Mouse (Mus musculus) lung, embryonic 16.5 days (tissue): ENCODE measurements around the gene Kdelc2. TPM values are rescaled to one million over a fixed set of nuclear protein-coding genes. Genes with fewer than 3 reads are reported as not detected.

Source experiments
- ATAC-seq: fragments of 200-750 bp; cut with Nextera tagmentation; 2 replicates; pipeline ENCODE4 v1.8.0; 2017; ENCODE audit warnings: low read depth, mild to moderate bottlenecking, moderate library complexity
- H3K27ac ChIP-seq: fragments of 300-500 bp; sonication (generic); 2 replicates; pipeline ENCODE4 v1.5.1; 2014; ENCODE audit warnings: mild to moderate bottlenecking, control low read depth, low read length
- H3K27me3 ChIP-seq: fragments of 300-500 bp; sonication (generic); 2 replicates; pipeline ENCODE4 v1.6.1; 2014; ENCODE audit warnings: low read depth, low read length, mixed read lengths; ENCODE audit not compliant: control insufficient read depth, insufficient read depth
- H3K36me3 ChIP-seq: fragments of 300-500 bp; sonication (generic); 2 replicates; pipeline ENCODE4 v1.6.1; 2014; ENCODE audit warnings: low read length; ENCODE audit not compliant: control insufficient read depth, insufficient read depth
- H3K4me1 ChIP-seq: fragments of 300-500 bp; sonication (generic); replicated peaks from 2 replicates; pipeline ENCODE4 v1.6.1; 2014; ENCODE audit warnings: low read length, mixed read lengths; ENCODE audit not compliant: control insufficient read depth, insufficient read depth
- H3K4me2 ChIP-seq: fragments of 300-500 bp; sonication (generic); 2 replicates; pipeline ENCODE4 v1.6.1; 2014; ENCODE audit warnings: low read depth, low read length, control low read depth
- H3K4me3 ChIP-seq: fragments of 300-500 bp; sonication (generic); 2 replicates; pipeline ENCODE4 v1.5.1; 2014; ENCODE audit warnings: mild to moderate bottlenecking, low read length, control low read depth
- H3K9ac ChIP-seq: fragments of 300-500 bp; sonication (generic); 2 replicates; pipeline ENCODE4 v1.6.1; 2014; ENCODE audit warnings: low read length, control low read depth
- H3K9me3 ChIP-seq: fragments of 300-500 bp; sonication (generic); 2 replicates; pipeline ENCODE4 v1.6.1; 2016; ENCODE audit warnings: low read length; ENCODE audit not compliant: control insufficient read depth
- WGBS: fragments of 180-500 bp; shearing (Covaris S2); extraction: QIAGEN DNeasy Blood & Tissue Kit; methylation state at CpG from one replicate; pipeline ENCODE4 v1.1.7; 2014; 5-methylcytosine and 5-hydroxymethylcytosine counted together
- microRNA-seq: library from miRNA; unstranded; fragments of <30 nt; microRNA quantifications from one replicate; pipeline ENCODE4, GENCODE M21; 2016
- polyA plus RNA-seq: library from polyadenylated mRNA; unstranded; fragments of >200 nt; fragmentation: Nextera tagmentation; extraction: Ambion mirVana; gene quantifications from 2 replicates; pipeline ENCODE4 v1.2.1, GENCODE M21; 2015

The Kdelc2 gene
- polyA plus RNA-seq, 1 experiment from 2014 or later: 51.6 TPM

GRCm38 (mm10) chr9:53408953-53409361 lies 25.1 kb downstream of the Kdelc2 start:
- peak overlapping the region; percentile 87 for H3K27ac ChIP-seq
- H3K4me2 ChIP-seq: no peak overlapping the region
- ATAC-seq: peak; percentile 82
- H3K4me1 ChIP-seq: peaks cover 4% of the 10 kb centered on the region
- H3K27me3 ChIP-seq: no peaks in the 10 kb centered on the region
- H3K4me3 ChIP-seq: no peak overlapping the region
- H3K9me3 ChIP-seq: no peaks in the 10 kb centered on the region
- WGBS: 45% methylated on average over 2 of the region's 2 CpGs
- no peak overlapping the region for H3K9ac ChIP-seq
- H3K36me3 ChIP-seq: no peaks in the 10 kb centered on the region

- Histone ChIP-seq H3K9me3 (no peaks in the 10 kb centered on the region), H3K4me2 (no peak overlapping the region), H3K9ac (no peak overlapping the region), H3K36me3 (no peaks in the 10 kb centered on the region), H3K27me3 (no peaks in the 10 kb centered on the region), H3K4me1 (peaks cover 4% of the 10 kb centered on the region), H3K27ac (peak overlapping the region; percentile 87), H3K4me3 (no peak overlapping the region)
- WGBS: 74% methylated on average over 3 of the region's 3 CpGs
- no peak for ATAC-seq
Measured at GRCm38 (mm10) chr9:53409427-53409826, 25.6 kb downstream of the Kdelc2 start.

- ATAC-seq: peak; percentile 47
- WGBS: 34% methylated on average over 9 of the region's 9 CpGs
Measured at GRCm38 (mm10) chr9:53422133-53422896, 38.5 kb downstream of the Kdelc2 start.

GRCm38 (mm10) chr9:53426726-53427125 lies 42.9 kb downstream of the Kdelc2 start:
- Histone ChIP-seq H3K27ac (no peak overlapping the region), H3K9me3 (no peaks in the 10 kb centered on the region), H3K27me3 (no peaks in the 10 kb centered on the region), H3K4me3 (no peak overlapping the region), H3K9ac (no peak overlapping the region), H3K4me1 (peaks cover 3% of the 10 kb centered on the region; the same call in 1 of the 2 replicates), H3K36me3 (no peaks in the 10 kb centered on the region), H3K4me2 (no peak overlapping the region)
- WGBS: 83% methylated on average over 3 of the region's 3 CpGs
- no peak for ATAC-seq

More at GRCm38 (mm10) chr9:53422133-53422896, 38.5 kb downstream of the Kdelc2 start:
- no peaks in the 10 kb centered on the region for H3K9me3 ChIP-seq
- H3K27ac ChIP-seq: no peak overlapping the region
- no peaks in the 10 kb centered on the region for H3K27me3 ChIP-seq
- H3K36me3 ChIP-seq: no peaks in the 10 kb centered on the region
- no peak overlapping the region for H3K9ac ChIP-seq
- H3K4me3 ChIP-seq: no peak overlapping the region
- H3K4me1 ChIP-seq: peaks cover 3% of the 10 kb centered on the region; the same call in 1 of the 2 replicates
- H3K4me2 ChIP-seq: no peak overlapping the region

- Histone ChIP-seq H3K9ac (no peak overlapping the region), H3K27ac (no peak overlapping the region), H3K4me3 (no peak overlapping the region), H3K4me2 (no peak overlapping the region), H3K4me1 (no peaks in the 10 kb centered on the region), H3K9me3 (no peaks in the 10 kb centered on the region), H3K27me3 (no peaks in the 10 kb centered on the region), H3K36me3 (no peaks in the 10 kb centered on the region)
- peak; percentile 86 for ATAC-seq
- WGBS: 40% methylated on average over 3 of the region's 3 CpGs
Measured at GRCm38 (mm10) chr9:53427638-53428037, 43.8 kb downstream of the Kdelc2 start.

- 0 out of 2 replicates have a peak, but pooled peaks cover under 1% of the 10 kb centered on the region for H3K36me3 ChIP-seq
- no peaks in the 10 kb centered on the region for H3K9me3 ChIP-seq
- no peaks in the 10 kb centered on the region for H3K4me1 ChIP-seq
- no peak overlapping the region for H3K9ac ChIP-seq
- no peak overlapping the region for H3K27ac ChIP-seq
- H3K27me3 ChIP-seq: no peaks in the 10 kb centered on the region
- ATAC-seq: no peak
- WGBS: 86% methylated on average over 14 of the region's 14 CpGs
- H3K4me2 ChIP-seq: no peak overlapping the region
- H3K4me3 ChIP-seq: no peak overlapping the region
Measured at GRCm38 (mm10) chr9:53435830-53436570, 52.2 kb downstream of the Kdelc2 start.

GRCm38 (mm10) chr9:53450609-53451008 lies 66.8 kb downstream of the Kdelc2 start:
- Histone ChIP-seq H3K9ac (no peak overlapping the region), H3K27ac (no peak overlapping the region), H3K4me1 (no peaks in the 10 kb centered on the region), H3K36me3 (peaks cover 18% of the 10 kb centered on the region), H3K4me3 (no peak overlapping the region), H3K4me2 (no peak overlapping the region), H3K27me3 (no peaks in the 10 kb centered on the region), H3K9me3 (no peaks in the 10 kb centered on the region)
- no peak for ATAC-seq
- WGBS: 82% methylated on average over 1 of the region's 1 CpGs

Small RNA genes lying within 50 kb of the gene (microRNA-seq; reads per million reads assigned to microRNA genes)
- not detected for gene Mir130c

Other genes with a start within 250 kb of the Kdelc2 start
- 26.6 and 27.2 TPM in 2 replicates for gene Ddx10, start 136.0 kb upstream of the Kdelc2 start, polyA plus RNA-seq
- 6.9 and 7.3 TPM in 2 replicates for gene Exph5, start 82.4 kb upstream of the Kdelc2 start, polyA plus RNA-seq
- gene 4930550C14Rik, start 18.3 kb downstream of the Kdelc2 start, polyA plus RNA-seq: 1.9 and 2.6 TPM in 2 replicates
- 8.9 and 9.9 TPM in 2 replicates for gene Atm, start 152.7 kb downstream of the Kdelc2 start, polyA plus RNA-seq
- 19.1 and 20.2 TPM in 2 replicates for gene Npat, start 153.0 kb downstream of the Kdelc2 start, polyA plus RNA-seq
- gene Acat1, start 226.4 kb downstream of the Kdelc2 start, polyA plus RNA-seq: 118 and 123 TPM in 2 replicates